Mouse (Mus musculus) heart, postnatal 0 days (tissue): ENCODE measurements around the gene Cyp11a1.

Experiments
- CTCF ChIP-seq: IDR thresholded peaks from 2 replicates; pipeline ENCODE4 v1.5.1; 2016; ENCODE audit warnings: antibody characterized with exemption, control low read depth, low read depth
- EP300 ChIP-seq: IDR thresholded peaks from 2 replicates; pipeline ENCODE4 v1.6.1; 2016; ENCODE audit warnings: antibody characterized with exemption, low read depth

DNA sequence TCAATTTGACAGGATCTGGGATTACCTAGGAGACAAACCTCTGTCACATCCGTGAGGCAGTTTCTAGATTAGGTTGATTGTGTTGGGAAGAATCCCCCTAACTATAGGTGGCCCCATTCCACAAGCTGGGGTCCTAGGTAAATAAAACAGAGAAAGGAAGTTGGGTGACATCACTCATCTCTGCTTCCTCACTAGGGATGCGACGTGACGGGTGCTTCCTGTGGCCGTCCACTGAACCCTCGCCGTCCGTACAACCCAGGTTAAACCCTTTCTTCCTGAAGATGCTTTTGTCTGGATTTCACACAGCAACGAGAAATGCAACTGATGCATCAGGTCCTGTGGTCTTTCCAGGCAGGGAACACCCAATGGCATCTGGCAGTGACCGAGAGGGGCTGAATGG, 40.9 kb downstream of the Cyp11a1 start:
- TF ChIP-seq EP300 (no peak), CTCF (no peak)
